Mouse (Mus musculus) c-Kit-positive CD71-positive TER-119-negative erythroid progenitor cells, embryonic 14.5 days (primary cell): ENCODE measurements at regions not wholly inside any gene's neighbourhood (a gene's known extent, or its start where the extent isn't known, plus 50 kb on each side); places are given as distances from the start of the nearest gene placed in this dataset.

Experiments
- DNase-seq: peaks from one replicate; pipeline ENCODE4 v3.0.0-alpha.2; 2013; ENCODE audit warnings: low read depth

DNA sequence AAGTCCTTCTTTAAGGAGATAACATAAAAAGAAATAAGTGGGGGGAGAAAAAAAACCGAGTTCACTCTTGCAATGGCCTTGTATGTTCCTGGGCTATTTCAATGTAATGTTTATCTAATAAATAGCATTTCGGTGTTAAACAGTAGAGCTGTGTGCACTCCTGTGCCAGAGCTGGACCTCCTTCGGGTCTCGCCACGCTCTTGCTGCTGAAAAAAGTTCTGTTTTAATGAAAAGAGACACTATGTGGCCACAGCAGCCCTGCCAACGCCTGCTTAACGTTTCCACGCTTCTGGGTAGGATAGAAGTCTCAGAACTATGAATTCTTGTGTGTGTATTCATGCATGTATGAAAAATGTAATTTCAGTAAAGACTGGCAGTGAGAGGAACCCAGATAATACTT lies 50.3 kb upstream of the Prickle1 start:
- DNase-seq = no peak
